Mouse (Mus musculus) forebrain, postnatal 0 days (tissue): ENCODE measurements around the gene Tmem50b. TPM values are rescaled to one million over a fixed set of nuclear protein-coding genes. Genes with fewer than 3 reads are reported as not detected.

Experiments
- ATAC-seq: fragments of 200-750 bp; cut with Nextera tagmentation; 2 replicates; pipeline ENCODE4 v1.8.0; 2017; ENCODE audit warnings: mild to moderate bottlenecking, moderate library complexity
- DNase-seq: peaks from one replicate; pipeline ENCODE4 v3.0.0-alpha.2; 2015
- H3K27ac ChIP-seq: fragments of 300-500 bp; sonication (generic); 2 replicates; pipeline ENCODE4 v1.5.1; 2014; ENCODE audit warnings: low read depth, mild to moderate bottlenecking, antibody characterized with exemption, low read length, moderate library complexity, mixed read lengths
- H3K27me3 ChIP-seq: fragments of 300-500 bp; sonication (generic); 2 replicates; pipeline ENCODE4 v1.6.1; 2014; ENCODE audit warnings: mild to moderate bottlenecking, low read length, mixed read lengths; ENCODE audit not compliant: insufficient read depth
- H3K36me3 ChIP-seq: fragments of 300-500 bp; sonication (generic); 2 replicates; pipeline ENCODE4 v1.6.1; 2014; ENCODE audit warnings: mild to moderate bottlenecking, moderate library complexity; ENCODE audit not compliant: insufficient read depth
- H3K4me1 ChIP-seq: fragments of 300-500 bp; sonication (generic); 2 replicates; pipeline ENCODE4 v1.6.1; 2014; ENCODE audit warnings: antibody characterized with exemption; ENCODE audit not compliant: insufficient read depth
- H3K4me2 ChIP-seq: fragments of 300-500 bp; sonication (generic); 2 replicates; pipeline ENCODE4 v1.6.1; 2014; ENCODE audit warnings: low read depth, mild to moderate bottlenecking, moderate library complexity
- H3K4me3 ChIP-seq: fragments of 300-500 bp; sonication (generic); 2 replicates; pipeline ENCODE4 v1.5.1; 2014; ENCODE audit warnings: low read depth, low read length, mixed read lengths
- H3K9ac ChIP-seq: fragments of 300-500 bp; sonication (generic); 2 replicates; pipeline ENCODE4 v1.6.1; 2014; ENCODE audit warnings: mild to moderate bottlenecking
- H3K9me3 ChIP-seq: fragments of 300-500 bp; sonication (generic); 2 replicates; pipeline ENCODE4 v1.6.1; 2016; ENCODE audit warnings: low read length
- CTCF ChIP-seq: sonication (generic); IDR thresholded peaks from 2 replicates; pipeline ENCODE4 v1.5.1; 2016; ENCODE audit warnings: antibody characterized with exemption, control low read depth, low read depth
- WGBS: fragments of 180-500 bp; shearing (Covaris S2); extraction: QIAGEN DNeasy Blood & Tissue Kit; methylation state at CpG from one replicate; pipeline ENCODE4 v1.1.7; 2014; 5-methylcytosine and 5-hydroxymethylcytosine counted together
- polyA plus RNA-seq: library from polyadenylated mRNA; unstranded; fragments of >200 nt; fragmentation: Nextera tagmentation; extraction: Ambion mirVana; gene quantifications from 2 replicates; pipeline ENCODE4 v1.2.1, GENCODE M21; 2015
- total RNA-seq: library from RNA; depleted of rRNA; stranded (reverse); fragments of >200 nt; gene quantifications from 2 replicates; pipeline ENCODE4 v1.2.3, GENCODE M21; 2014

The Tmem50b gene
- total and polyA plus RNA-seq, 2 experiments from 2014 or later, result 65.2 to 102 TPM

GRCm38 (mm10) chr16:91548586-91548985 lies 49.0 kb downstream of the Tmem50b start:
- DNase-seq, result no peak
- Histone ChIP-seq H3K4me1 (peaks cover 6% of the 10 kb centered on the region), H3K4me2 (peak overlapping the region; percentile 84), H3K36me3 (no peaks in the 10 kb centered on the region), H3K27me3 (no peaks in the 10 kb centered on the region), H3K9ac (peak overlapping the region; percentile 26; the same call in 1 of the 2 replicates), H3K9me3 (no peaks in the 10 kb centered on the region), H3K27ac (no peak overlapping the region), H3K4me3 (peak overlapping the region; percentile 17)
- ATAC-seq, result no peak
- TF ChIP-seq CTCF, result no peak
- WGBS, result 37% methylated on average over 5 of the region's 5 CpGs

- Histone ChIP-seq H3K27me3 (no peaks in the 10 kb centered on the region), H3K4me2 (peak overlapping the region; percentile 84), H3K36me3 (no peaks in the 10 kb centered on the region), H3K4me3 (peak overlapping the region; percentile 89), H3K9ac (peak overlapping the region; percentile 97; the same call in 1 of the 2 replicates), H3K4me1 (peaks cover 6% of the 10 kb centered on the region), H3K9me3 (no peaks in the 10 kb centered on the region), H3K27ac (no peak overlapping the region)
- ATAC-seq (no peak), DNase-seq (no peak)
- TF ChIP-seq CTCF, result no peak
- 51% methylated on average over 5 of the region's 5 CpGs for WGBS
Measured at GRCm38 (mm10) chr16:91547974-91548373, 49.6 kb downstream of the Tmem50b start.

GRCm38 (mm10) chr16:91546836-91547741 lies 50.5 kb downstream of the Tmem50b start, which contains the start of gene Ifngr2:
Gene Ifngr2, plus strand, starts transcription at chr16:91547072.
- peak within 1 kb of the TSS; percentile 97 for H3K9ac ChIP-seq
- H3K4me3 ChIP-seq, result peak within 1 kb of the TSS; percentile 89
- no peaks in the 10 kb centered on the region for H3K27me3 ChIP-seq
- DNase-seq (peak; percentile 60), ATAC-seq (peak; percentile 85)
- peaks cover 6% of the 10 kb centered on the region for H3K4me1 ChIP-seq
- WGBS, result 1% methylated on average over 66 of the region's 74 CpGs
- H3K9me3 ChIP-seq, result no peaks in the 10 kb centered on the region
- no peaks in the 10 kb centered on the region for H3K36me3 ChIP-seq
- peak within 1 kb of the TSS; percentile 84 for H3K4me2 ChIP-seq
- TF ChIP-seq CTCF, result no peak
- H3K27ac ChIP-seq, result peak within 1 kb of the TSS; percentile 70

- H3K4me1 ChIP-seq, result peaks cover 8% of the 10 kb centered on the region
- ATAC-seq, result peak; percentile 12; the same call in 1 of the 2 replicates
- H3K4me2 ChIP-seq, result peak overlapping the region; percentile 84
- H3K27me3 ChIP-seq, result no peaks in the 10 kb centered on the region
- peak overlapping the region; percentile 97 for H3K9ac ChIP-seq
- no peak for TF ChIP-seq CTCF
- H3K9me3 ChIP-seq, result no peaks in the 10 kb centered on the region
- peak overlapping the region; percentile 89 for H3K4me3 ChIP-seq
- DNase-seq, result no peak
- 19% methylated on average over 14 of the region's 14 CpGs for WGBS
- H3K36me3 ChIP-seq, result no peaks in the 10 kb centered on the region
- H3K27ac ChIP-seq, result no peak overlapping the region; the same call in 1 of the 2 replicates
Measured at GRCm38 (mm10) chr16:91546391-91546835, 51.2 kb downstream of the Tmem50b start.

GRCm38 (mm10) chr16:91545597-91546281 lies 51.9 kb downstream of the Tmem50b start:
- H3K4me1 ChIP-seq, result peaks cover 10% of the 10 kb centered on the region
- H3K9me3 ChIP-seq, result no peaks in the 10 kb centered on the region
- no peak for TF ChIP-seq CTCF
- no peak overlapping the region for H3K4me2 ChIP-seq
- H3K27me3 ChIP-seq, result no peaks in the 10 kb centered on the region
- no peak overlapping the region for H3K9ac ChIP-seq
- no peak overlapping the region for H3K4me3 ChIP-seq
- DNase-seq (no peak), ATAC-seq (no peak)
- H3K36me3 ChIP-seq, result no peaks in the 10 kb centered on the region
- no peak overlapping the region for H3K27ac ChIP-seq
- 74% methylated on average over 10 of the region's 10 CpGs for WGBS

GRCm38 (mm10) chr16:91543619-91544018 lies 54.0 kb downstream of the Tmem50b start:
- Histone ChIP-seq H3K4me1 (peaks cover 10% of the 10 kb centered on the region), H3K9me3 (no peaks in the 10 kb centered on the region), H3K36me3 (no peaks in the 10 kb centered on the region), H3K4me3 (no peak overlapping the region), H3K9ac (no peak overlapping the region), H3K27me3 (no peaks in the 10 kb centered on the region), H3K4me2 (no peak overlapping the region), H3K27ac (no peak overlapping the region)
- TF ChIP-seq CTCF, result no peak
- 89% methylated on average over 1 of the region's 1 CpGs for WGBS
- ATAC-seq (no peak), DNase-seq (no peak)
